Mouse (Mus musculus) c-Kit-positive CD71-positive TER-119-negative erythroid progenitor cells, embryonic 14.5 days (primary cell): ENCODE measurements around the gene S100a1.
A peak's percentile ranks its signal among the peaks of the same experiment; 100 is the strongest.

Source experiments
- DNase-seq: peaks from one replicate; pipeline ENCODE4 v3.0.0-alpha.2; 2013; ENCODE audit warnings: low read depth

S100a1 gene

DNA sequence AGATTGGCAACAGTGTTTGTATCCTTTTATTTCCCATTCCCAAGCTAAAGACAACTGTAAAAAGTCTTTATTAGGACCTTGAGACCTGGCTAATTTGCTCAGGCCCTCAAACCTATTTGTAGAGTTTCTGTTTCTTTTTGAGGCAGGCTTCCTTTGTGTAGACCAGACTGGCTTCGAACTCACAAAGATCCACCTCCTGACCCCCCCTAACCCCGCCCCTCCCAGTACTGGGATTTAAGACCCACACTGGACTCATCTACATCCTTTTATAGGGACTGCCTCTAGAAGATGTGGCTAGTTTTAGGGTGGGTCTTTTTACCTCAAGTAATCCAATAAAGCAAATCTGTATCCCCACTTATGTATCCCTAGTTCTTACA, 4.5 kb downstream of the S100a1 start:
- no peak for DNase-seq

DNA sequence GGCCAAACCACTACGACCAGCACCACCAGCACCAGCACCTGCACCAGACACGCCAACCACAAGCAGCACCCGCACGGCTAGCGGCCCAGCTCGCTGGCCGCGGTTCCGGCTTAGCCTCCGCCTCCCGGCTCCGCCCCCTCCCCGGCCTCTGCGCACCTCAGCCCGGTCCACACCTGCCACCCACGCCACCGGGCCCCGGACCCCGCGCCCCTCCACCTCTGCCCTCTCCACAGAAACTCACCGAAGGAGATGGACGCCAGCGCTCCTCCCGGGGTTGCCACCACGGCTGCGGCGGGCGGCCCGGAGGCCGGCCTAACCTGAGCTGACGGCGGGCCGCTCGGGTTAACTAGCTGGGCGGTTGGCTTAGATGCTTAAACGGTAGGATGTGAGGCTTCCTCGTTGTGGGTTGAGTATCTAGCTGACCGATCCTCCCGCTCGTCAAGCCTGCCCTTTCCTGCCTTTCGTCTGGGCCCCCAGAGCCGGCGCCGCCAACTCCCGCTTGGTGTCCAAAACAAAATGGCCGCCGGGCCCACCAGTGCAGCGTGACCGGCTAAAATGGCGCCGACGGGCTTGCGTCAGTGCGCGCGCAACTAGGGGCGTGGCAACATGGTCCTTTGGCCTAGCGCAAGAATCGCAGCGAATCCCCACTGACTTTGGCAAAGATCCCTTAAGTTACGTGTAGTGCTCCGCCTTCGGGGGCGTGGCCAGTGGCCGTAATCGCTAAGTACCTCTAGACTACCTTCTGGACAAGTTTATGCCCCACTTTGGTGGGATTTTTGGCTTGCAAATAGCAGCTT, 5.0 kb downstream of the S100a1 start, which contains the start of gene Chtop:
Gene Chtop (minus strand): TSS at position 549 of the 797 bp plus-strand sequence.
- DNase-seq, result peak; percentile 99

DNA sequence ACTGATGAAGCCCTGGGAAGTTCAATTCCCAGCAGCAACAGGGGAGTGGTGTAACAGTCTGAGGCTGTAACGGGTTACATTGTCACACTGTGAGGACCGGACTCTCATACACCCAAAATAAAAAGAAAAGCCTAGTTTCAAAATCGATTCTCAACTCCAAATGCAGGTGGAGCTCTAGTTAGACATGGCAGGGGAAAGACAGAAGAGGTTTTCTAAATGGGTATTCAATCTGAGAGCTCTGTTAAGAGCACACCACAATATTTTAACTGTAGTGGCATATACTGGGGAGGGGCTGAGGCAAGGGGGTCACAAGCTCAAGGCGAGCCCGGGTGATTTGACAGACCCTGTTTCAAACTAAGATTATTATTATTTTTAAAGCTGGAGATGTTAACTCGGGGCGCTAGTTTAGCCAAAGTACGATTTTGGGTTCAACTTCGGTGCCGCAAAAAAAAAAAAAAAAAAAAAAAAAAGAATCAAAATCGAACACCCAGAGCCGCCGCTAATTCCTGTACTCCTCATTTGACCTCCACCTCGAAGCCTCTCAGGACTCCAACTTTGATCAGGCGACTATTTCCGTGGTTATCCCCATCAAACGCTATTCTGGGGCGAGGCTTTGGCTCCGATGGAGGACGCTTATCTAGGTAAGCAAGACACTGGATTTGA, 5.8 kb downstream of the S100a1 start:
- DNase-seq, result no peak

DNA sequence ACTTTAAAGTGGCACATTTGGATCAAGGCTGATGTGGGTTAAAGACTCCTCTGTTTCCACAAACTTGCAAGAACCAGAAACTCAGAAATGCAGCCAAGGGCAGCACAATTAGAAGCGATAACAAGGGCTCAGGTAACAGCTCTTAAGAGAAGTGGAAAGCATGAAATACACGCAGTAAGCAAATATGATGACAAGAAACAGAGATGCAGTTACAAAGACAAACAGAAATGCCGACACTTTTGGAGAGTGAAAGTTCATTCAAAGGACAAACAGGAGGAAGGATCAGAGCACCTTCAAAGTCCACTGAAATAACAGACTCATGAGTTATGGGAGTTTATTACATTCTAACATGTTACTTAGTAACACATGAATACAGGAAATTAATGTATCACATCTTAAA, 7.8 kb downstream of the S100a1 start:
- no peak for DNase-seq

DNA sequence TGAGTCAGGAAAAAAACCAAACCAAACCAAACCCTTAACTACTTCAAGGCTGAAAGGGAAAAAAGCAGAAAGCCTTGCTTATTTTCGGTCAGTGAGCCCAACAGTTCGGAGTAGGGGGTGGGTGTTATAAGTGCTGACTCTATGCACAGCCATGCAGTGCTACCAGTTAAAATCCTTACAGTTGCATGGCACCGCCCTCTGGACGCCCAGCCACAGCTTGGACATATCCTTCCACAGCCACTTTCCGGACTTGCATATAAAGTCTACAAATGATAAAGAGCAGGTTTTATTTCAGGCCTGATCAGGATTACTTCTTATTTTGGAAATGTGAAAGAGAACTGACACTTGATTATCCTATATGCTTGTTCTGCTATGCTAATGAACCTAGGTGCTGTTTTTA, 9.0 kb downstream of the S100a1 start:
- no peak for DNase-seq

DNA sequence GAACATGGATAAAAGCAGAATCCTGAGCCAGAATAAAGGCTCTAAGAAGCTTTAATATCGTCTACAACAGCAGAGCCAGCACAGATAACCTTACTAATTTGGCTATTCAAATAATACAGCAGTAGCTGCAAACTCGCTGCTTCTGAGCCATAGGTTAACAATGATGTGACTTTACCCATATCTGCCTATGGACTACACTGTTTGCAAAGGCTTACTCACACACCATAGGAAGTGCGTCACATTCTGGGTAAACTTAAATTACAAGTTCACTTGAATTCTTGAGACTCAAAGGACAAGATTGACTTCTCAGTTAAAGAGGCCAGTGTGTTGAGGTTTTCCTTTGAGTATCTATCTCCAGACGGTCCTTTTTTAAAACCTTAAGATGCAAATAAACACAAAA, 10.7 kb downstream of the S100a1 start:
- no peak for DNase-seq

DNA sequence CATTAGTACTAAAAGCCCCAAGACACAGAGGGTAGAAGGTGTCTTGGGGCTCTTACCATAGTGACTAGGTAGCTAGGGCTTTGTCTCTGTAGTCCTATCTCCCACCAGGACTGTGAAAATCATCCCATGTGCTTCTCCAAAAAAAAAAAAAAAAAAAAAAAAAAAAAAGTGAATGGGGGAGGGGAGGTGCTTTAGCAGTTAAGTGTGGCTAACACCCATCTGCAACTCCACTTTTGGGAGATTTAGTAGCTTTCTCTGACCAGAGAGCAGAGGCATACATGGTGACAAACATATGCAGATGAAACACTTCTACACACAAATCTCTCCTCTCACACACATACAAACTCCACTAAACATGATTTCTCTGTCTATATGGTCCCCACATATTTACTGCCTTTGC, 16.6 kb downstream of the S100a1 start:
- DNase-seq, result no peak

DNA sequence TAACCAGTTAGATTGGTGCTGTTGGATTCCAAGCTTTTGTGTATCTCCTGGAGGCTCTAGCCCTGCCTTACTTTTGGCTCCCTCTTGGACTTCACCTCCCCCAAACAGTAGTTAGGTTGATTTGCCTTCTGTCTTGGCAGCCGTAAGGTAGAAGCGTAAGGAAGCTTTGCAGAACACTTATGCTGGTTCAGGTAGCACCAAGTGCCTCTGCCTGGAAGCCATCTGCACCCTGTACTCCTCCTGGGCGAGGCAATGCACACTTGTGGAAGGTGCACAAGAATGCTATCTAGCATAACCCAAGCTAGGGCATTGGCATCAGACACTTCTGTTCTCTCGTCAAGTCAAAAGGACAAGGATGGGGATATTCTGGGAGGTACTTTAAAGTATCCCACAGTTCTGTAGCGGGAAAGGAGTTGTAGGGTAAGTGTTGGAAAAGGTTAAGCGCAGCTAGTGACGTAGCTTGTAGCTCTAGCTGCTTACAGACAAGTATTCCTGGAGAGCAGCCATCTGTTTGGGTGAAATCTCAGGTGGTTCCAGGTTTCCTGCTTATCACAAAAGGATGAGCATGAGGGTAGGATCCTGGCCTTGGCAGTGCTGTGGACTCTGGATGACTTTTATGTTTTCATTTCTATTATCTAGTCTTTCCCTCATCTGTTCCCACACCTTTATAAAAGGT, 18.2 kb downstream of the S100a1 start:
- no peak for DNase-seq

DNA sequence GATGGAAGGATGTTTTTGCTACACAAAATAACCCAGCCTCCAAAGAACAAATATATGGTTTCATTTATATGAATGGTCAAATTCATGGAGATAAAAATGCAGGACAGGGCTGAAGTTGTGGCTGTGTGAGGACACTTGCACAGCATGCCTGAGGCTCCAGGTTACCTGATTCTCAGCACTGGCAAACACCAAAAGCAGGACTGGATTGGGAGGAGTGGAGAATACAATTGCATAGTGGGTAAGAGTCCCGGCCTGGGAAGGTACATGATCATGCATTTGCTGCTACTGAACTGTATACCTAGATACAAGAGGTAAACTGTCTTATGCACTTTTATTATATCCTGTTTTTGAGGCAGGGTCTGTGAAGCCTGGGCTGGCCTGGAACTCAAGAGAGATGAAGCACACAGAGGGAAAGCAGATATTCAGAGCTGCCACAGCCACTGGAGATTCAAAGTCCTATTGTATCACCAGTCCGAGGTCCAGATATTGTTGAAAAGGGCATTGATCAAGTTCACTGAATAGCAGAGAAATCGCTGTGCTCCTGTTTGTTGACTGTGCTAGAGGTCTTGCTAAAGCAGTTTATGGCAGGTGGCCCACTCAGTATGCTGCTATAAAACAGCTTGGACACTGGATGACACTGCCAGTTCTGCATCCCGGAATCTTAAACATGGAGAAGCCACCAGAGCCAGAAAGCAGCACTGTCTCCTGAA, 20.2 kb downstream of the S100a1 start:
- DNase-seq, result no peak

DNA sequence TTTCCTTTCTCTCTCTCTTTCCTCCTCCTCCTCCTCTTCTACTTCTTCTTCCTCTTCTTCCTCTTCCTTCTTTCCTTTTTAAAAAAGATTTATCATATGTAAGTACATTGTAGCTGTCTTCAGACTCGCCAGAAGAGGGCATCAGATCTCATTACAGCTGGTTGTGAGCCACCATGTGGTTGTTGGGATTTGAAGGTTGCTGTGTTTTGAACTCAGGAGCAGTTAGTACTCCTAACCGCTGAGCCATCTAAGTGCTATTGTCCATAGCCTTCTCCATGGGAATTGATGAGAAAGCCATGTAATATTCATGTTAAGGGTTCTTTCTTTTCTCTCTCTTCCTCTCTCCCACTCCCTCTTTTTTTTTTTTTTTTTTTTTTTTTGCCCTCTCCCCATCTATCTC, 22.8 kb downstream of the S100a1 start:
- no peak for DNase-seq

DNA sequence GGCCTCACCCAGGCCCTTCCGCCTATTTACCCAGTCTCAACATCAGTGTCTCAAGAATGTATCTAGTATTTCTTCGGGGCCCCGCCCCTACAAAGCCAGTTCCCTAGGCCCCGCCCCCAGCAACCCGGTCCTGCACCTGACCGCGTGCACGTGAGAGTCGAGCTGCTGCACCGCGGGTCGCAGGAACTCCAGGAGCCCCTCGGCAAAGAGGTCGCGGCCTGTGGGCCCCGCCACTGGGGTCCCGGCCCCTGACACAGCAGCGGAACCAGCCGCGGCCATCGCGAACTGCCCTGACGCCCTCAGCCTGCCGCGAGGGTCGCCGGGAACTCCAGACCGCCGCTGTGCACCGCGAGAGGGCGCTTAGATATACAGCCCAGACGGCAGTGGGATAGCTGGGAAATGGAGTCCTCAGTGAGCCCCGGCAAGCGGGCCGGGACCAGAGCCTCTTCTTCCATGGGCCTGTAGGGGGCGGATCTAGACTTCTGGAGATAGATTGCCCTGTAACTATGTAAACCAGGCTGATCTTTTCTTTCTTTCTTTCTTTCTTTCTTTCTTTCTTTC, 23.4 kb downstream of the S100a1 start, which contains the start of gene Snapin:
Gene Snapin (minus strand): TSS at position 338 of the 561 bp plus-strand sequence.
- DNase-seq, result peak; percentile 93

DNA sequence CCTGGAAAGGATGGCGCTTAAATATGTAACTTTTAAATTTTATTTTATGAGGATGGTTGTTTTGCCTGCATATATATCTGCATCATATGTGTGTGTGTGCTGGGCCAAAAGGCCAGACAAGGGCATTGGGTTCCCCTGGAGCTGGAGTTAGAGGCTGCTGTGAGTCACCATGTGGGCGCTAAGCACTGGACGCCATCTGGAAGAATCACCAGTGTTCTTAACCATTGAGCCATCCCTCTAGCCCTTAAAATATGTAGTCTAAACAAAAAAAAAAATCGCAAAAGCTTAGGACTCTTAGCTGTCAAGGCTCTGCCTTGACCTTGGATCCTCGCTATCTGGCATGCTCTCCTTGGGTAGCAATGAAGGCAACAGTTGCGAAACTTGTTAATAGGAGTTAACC, 25.6 kb downstream of the S100a1 start:
- no peak for DNase-seq

DNA sequence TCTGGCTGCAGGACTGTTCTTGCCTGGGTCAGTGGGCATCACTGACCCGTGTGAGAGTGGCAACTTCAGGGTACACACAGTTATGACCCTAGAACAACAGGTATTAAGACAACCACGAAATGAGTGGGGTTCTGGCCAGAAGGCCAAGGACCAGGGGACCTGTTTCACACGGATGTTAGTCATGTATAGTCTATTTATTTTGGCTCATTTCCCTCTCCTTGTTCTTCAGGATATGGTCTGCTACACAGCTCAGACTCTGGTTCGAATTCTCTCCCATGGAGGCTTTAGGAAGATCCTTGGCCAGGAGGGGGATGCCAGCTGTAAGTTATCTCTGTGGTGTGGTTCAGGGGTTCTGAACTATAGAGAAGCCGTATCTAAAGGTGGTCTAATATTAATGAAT, 27.2 kb downstream of the S100a1 start:
- DNase-seq, result no peak

DNA sequence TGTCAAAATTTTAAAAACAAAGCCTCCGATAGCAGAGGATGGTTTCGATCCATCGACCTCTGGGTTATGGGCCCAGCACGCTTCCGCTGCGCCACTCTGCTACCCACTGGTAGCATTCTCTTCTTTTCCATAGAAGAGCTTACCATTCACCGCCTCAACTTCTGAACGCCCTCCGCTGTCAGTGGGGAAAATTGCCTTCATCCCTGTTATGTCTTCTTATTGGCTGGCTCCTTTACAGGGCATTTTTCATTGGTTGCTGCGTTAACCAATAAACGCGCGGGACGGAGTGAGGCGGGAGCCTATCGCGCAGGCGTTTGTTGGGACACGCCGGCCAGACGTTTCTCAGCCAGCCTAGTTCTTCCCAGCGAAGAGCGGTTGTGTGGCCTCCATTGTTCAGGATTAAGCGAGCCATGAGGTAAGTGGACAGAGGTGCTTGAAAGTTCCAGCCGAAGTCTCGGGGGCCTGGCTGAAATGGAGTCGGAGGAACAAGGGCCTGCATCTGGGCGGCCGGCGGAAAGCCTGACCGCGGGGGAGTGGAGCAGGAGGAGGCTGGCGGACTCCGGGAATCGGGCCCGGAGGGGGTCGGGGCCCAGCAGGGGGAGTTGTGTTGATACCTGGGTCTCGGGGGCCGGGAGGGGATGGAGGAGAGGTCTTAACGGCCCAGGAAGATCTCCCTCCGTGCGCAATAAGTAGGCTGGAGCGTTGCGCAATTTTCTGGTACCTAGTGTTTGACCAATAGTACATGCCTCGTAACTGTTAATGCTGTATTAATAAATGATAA, 38.2 kb downstream of the S100a1 start, which contains the start of gene Ilf2:
Gene Ilf2 (plus strand): TSS at position 296 of the 781 bp plus-strand sequence.
- peak; percentile 94 for DNase-seq

DNA sequence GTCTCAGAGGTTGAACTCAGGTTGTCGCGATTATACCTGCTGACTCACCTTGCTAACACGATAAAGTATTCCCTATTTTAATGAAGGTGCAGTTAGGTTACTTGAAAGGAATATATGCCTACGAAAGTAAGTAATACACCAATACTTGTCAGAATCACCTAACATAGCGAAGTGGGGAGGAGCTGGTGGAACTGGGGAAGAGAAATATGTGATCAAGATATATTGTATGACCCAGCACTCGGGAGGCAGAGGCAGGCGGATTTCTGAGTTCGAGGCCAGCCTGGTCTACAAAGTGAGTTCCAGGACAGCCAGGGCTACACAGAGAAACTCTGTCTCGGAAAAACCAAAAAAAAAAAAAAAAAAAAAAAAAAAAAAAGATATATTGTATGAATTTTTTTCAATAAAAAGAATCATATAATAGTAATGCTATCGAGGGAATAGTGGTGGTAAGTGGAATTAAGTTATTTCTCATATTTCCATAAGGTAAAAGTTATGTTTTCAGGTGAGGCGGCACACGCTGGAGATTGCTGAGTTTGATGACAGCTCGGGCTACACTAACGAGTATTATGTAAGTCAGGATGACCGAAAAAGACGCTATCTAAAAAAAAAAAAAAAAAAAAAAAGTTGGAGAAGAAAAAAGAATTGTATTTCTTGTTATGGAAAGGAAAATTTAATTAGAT, 38.9 kb downstream of the S100a1 start:
- peak; percentile 25 for DNase-seq

DNA sequence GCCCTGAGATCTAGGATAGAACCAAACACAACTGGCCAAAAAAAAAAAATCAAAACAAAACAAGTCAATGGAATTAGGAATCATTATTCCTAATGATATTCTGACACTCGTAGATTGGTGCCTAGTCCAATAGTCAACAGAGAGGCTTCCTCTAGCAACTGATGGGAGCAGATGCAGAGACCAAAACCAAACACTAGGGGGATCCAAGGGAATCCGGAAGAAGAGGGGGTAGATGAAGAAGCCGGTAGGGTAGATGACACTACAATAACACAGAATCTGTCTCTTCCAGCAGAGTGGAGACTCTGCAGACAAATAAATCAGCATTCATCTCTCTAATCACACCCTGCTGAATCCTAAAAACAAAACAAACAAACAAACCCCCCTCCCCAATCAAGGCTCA, 42.0 kb downstream of the S100a1 start:
- peak; percentile 62 for DNase-seq

DNA sequence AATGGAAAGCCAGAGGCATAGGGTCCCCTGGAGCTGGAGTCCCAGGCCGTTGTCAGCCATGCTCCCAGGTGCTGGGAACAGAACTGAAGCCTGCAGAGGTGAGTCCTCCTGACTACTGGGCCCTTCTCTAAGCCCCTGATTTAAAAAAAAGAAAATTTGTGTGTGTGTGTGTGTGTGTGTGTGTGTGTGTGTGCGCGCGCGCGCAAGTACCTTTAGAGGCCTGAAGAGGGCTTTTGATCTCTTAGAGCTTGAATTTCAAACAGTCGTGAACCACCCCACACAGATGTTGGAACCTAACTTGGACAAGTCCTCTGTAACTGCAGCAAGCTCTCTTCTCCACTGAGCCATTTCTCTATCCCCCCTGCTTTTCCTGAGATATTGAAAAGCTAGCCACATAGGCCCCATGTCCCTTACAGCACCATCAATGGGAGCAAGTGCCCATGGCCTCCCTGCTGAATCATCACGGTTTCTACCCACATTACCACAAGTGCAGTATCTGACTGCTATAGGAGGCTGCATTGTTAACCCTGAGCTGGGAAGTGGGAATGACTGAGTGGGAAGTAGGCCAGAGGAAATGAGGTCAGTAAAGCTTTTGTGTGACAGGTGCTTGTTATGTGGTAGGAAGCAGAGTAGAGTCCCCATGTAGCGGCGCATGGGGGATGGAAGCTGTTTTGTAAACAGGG, 46.4 kb downstream of the S100a1 start:
- DNase-seq, result no peak

DNA sequence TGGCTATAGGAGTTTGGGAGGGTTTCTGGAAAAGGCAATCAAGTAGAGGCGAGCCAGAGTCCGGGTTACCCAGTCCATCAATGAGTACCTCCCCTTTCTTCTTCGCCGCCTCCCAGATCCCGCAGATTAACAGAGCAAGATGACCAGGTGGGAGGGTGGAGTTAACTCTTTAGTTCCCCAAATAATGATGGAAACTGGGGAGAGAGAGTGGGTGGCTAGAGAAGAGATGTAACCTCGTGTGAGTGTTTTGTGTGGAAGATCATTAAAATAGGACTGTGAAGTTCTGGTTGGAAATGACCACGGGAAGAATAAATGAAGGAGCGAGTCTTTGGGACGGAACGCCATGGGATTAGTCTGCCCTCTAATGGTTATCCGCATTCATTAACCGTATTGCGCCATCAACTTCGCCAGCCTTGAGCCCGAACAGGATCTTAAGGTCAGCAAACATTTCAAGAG, 47.9 kb downstream of the S100a1 start:
- DNase-seq, result peak; percentile 44

DNA sequence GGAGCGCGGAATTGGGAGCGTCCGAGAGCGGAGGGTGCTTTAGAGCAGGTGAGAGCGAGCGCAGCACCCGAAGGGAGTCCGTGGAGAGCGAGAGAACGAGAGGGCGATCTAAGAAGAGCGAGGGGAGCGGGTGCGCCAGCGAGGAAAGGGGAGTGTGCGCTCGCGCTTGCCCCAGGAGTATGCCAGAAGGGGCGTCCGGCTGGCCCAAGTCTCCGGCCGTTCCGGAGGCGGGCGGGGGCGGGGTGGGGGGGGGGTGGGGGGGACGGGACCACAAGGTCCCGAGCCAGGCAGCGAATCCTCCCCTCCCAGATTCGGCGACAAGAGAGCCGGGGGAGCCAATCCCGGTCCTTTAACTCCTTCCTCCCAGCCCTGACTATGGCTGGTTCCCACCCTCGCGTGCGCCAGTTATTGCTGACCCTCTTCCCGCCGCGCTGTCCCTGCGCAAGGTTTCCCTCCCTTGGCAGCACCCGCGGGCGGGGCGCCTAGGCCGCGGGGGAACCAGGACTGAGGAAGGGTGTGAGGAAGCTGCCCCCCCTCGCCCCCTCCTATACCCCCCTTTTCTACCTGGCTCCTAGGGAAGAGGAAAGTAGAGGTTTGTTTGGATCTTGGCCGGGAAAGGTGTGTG, 48.4 kb downstream of the S100a1 start, which contains the start of gene Npr1:
Gene Npr1 (minus strand): TSS at position 181 of the 625 bp plus-strand sequence.
- no peak for DNase-seq
